Mouse (Mus musculus) kidney, postnatal 0 days (tissue): ENCODE data around the gene Olfr672. TPM values are rescaled to one million over a fixed set of nuclear protein-coding genes. Genes with fewer than 3 reads are reported as not detected.
"Not testable (repeated sequence)": the region's sequence is repeated elsewhere in the genome, so short reads cannot be mapped to it uniquely, and the experiment has no call there.

Source experiments
- ATAC-seq: fragments of 200-750 bp; cut with Nextera tagmentation; replicated peaks from 2 replicates; pipeline ENCODE4 v1.8.0; 2017; ENCODE audit warnings: low read depth, moderate number of reproducible peaks, moderate TSS enrichment, moderate library complexity; ENCODE audit not compliant: low FRiP score
- DNase-seq: peaks from one replicate; pipeline ENCODE4 v3.0.0-alpha.2; 2016; ENCODE audit warnings: low spot score
- H3K27ac ChIP-seq: fragments of 300-500 bp; sonication (generic); 2 replicates; pipeline ENCODE4 v1.5.1; 2014; ENCODE audit warnings: mild to moderate bottlenecking
- H3K27me3 ChIP-seq: fragments of 300-500 bp; sonication (generic); 2 replicates; pipeline ENCODE4 v1.6.1; 2014; ENCODE audit warnings: low read length, mixed read lengths; ENCODE audit not compliant: insufficient read depth
- H3K36me3 ChIP-seq: fragments of 300-500 bp; sonication (generic); 2 replicates; pipeline ENCODE4 v1.6.1; 2014; ENCODE audit warnings: low read length, mixed read lengths; ENCODE audit not compliant: insufficient read depth
- H3K4me1 ChIP-seq: fragments of 300-500 bp; sonication (generic); replicated peaks from 2 replicates; pipeline ENCODE4 v1.6.1; 2014; ENCODE audit warnings: antibody characterized with exemption, low read length, mixed read lengths; ENCODE audit not compliant: insufficient read depth
- H3K4me2 ChIP-seq: fragments of 300-500 bp; sonication (generic); 2 replicates; pipeline ENCODE4 v1.6.1; 2014; ENCODE audit warnings: mild to moderate bottlenecking, low read length, moderate library complexity, mixed read lengths
- H3K4me3 ChIP-seq: fragments of 300-500 bp; sonication (generic); replicated peaks from 2 replicates; pipeline ENCODE4 v1.5.1; 2014; ENCODE audit warnings: low read depth, low read length
- H3K9ac ChIP-seq: fragments of 300-500 bp; sonication (generic); 2 replicates; pipeline ENCODE4 v1.6.1; 2014; ENCODE audit warnings: low read depth, low read length
- H3K9me3 ChIP-seq: fragments of 300-500 bp; sonication (generic); replicated peaks from 2 replicates; pipeline ENCODE4 v1.6.1; 2016; ENCODE audit warnings: low read length, inconsistent platforms, mixed read lengths
- CTCF ChIP-seq: IDR thresholded peaks from 2 replicates; pipeline ENCODE4 v1.5.1; 2016; ENCODE audit warnings: antibody characterized with exemption, low read depth, mild to moderate bottlenecking, moderate library complexity
- WGBS: fragments of 180-500 bp; shearing (Covaris S2); extraction: QIAGEN DNeasy Blood & Tissue Kit; methylation state at CpG from one replicate; pipeline ENCODE4 v1.1.7; 2014; 5-methylcytosine and 5-hydroxymethylcytosine counted together
- polyA plus RNA-seq: library from polyadenylated mRNA; unstranded; fragments of >200 nt; fragmentation: Nextera tagmentation; extraction: Ambion mirVana; gene quantifications from 2 replicates; pipeline ENCODE4 v1.2.1, GENCODE M21; 2015

The Olfr672 gene
- not detected in 2 replicates for polyA plus RNA-seq

GRCm38 (mm10) chr7:105001929-105002328 is at the start of gene Olfr672:
Gene Olfr672, minus strand, starts transcription at chr7:105002029.
- no peak for TF ChIP-seq CTCF
- no peak within 1 kb of the TSS for H3K4me2 ChIP-seq
- H3K27ac ChIP-seq = no peak within 1 kb of the TSS
- no peaks in the 10 kb centered on the region for H3K4me1 ChIP-seq
- H3K9ac ChIP-seq = no peak within 1 kb of the TSS
- H3K9me3 ChIP-seq = no peaks in the 10 kb centered on the region
- no peak within 1 kb of the TSS for H3K4me3 ChIP-seq
- DNase-seq = no peak
- no peaks in the 10 kb centered on the region for H3K36me3 ChIP-seq
- H3K27me3 ChIP-seq = no peaks in the 10 kb centered on the region
- ATAC-seq = no peak

- not testable (repeated sequence) for H3K36me3 ChIP-seq, H3K4me3 ChIP-seq, H3K9ac ChIP-seq, H3K27ac ChIP-seq, H3K4me1 ChIP-seq, H3K27me3 ChIP-seq, ATAC-seq, H3K4me2 ChIP-seq, H3K9me3 ChIP-seq, DNase-seq
- TF ChIP-seq CTCF = peak; percentile 6; the same call in 1 of the 2 replicates
- WGBS = 54% methylated on average over 5 of the region's 5 CpGs
Measured at GRCm38 (mm10) chr7:105033836-105034235, 32.0 kb upstream of the Olfr672 start.

GRCm38 (mm10) chr7:105032398-105032797 is 30.6 kb upstream of the Olfr672 start, which contains the start of gene Olfr676:
Gene Olfr676, plus strand, starts transcription at chr7:105032698.
- TF ChIP-seq CTCF = no peak

GRCm38 (mm10) chr7:105028360-105028759 is 26.5 kb upstream of the Olfr672 start, which contains the start of gene Olfr675:
Gene Olfr675, minus strand, starts transcription at chr7:105028460.
- no peaks in the 10 kb centered on the region for H3K36me3 ChIP-seq
- no peak for DNase-seq
- no peaks in the 10 kb centered on the region for H3K27me3 ChIP-seq

More at GRCm38 (mm10) chr7:105032398-105032797, 30.6 kb upstream of the Olfr672 start, which contains the start of gene Olfr676:
- Histone ChIP-seq H3K36me3 (no peaks in the 10 kb centered on the region), H3K27me3 (no peaks in the 10 kb centered on the region), H3K4me2 (no peak within 1 kb of the TSS), H3K4me1 (no peaks in the 10 kb centered on the region), H3K27ac (no peak within 1 kb of the TSS), H3K9ac (no peak within 1 kb of the TSS), H3K4me3 (no peak within 1 kb of the TSS), H3K9me3 (no peaks in the 10 kb centered on the region)
- DNase-seq = no peak
- no peak for ATAC-seq

GRCm38 (mm10) chr7:105022530-105022929 is 20.7 kb upstream of the Olfr672 start:
- ATAC-seq (no peak), DNase-seq (no peak)
- H3K27me3 ChIP-seq = no peaks in the 10 kb centered on the region
- TF ChIP-seq CTCF = peak; percentile 24; the same call in 1 of the 2 replicates
- H3K9me3 ChIP-seq = no peaks in the 10 kb centered on the region
- no peak overlapping the region for H3K27ac ChIP-seq
- H3K4me2 ChIP-seq = no peak overlapping the region
- H3K4me1 ChIP-seq = no peaks in the 10 kb centered on the region
- WGBS = 94% methylated on average over 1 of the region's 1 CpGs
- no peak overlapping the region for H3K9ac ChIP-seq
- H3K36me3 ChIP-seq = no peaks in the 10 kb centered on the region
- H3K4me3 ChIP-seq = no peak overlapping the region

More at GRCm38 (mm10) chr7:105028360-105028759, 26.5 kb upstream of the Olfr672 start, which contains the start of gene Olfr675:
- WGBS = 64% methylated on average over 1 of the region's 1 CpGs
- Histone ChIP-seq H3K9ac (no peak within 1 kb of the TSS), H3K4me1 (no peaks in the 10 kb centered on the region), H3K9me3 (no peaks in the 10 kb centered on the region), H3K27ac (no peak within 1 kb of the TSS), H3K4me3 (no peak within 1 kb of the TSS), H3K4me2 (no peak within 1 kb of the TSS)
- no peak for ATAC-seq
- no peak for TF ChIP-seq CTCF

- no peak for TF ChIP-seq CTCF
- H3K36me3 ChIP-seq = no peaks in the 10 kb centered on the region
- H3K4me3 ChIP-seq = no peak within 1 kb of the TSS
- H3K27me3 ChIP-seq = no peaks in the 10 kb centered on the region
- no peaks in the 10 kb centered on the region for H3K4me1 ChIP-seq
- no peak for DNase-seq
- H3K4me2 ChIP-seq = no peak within 1 kb of the TSS
- H3K9ac ChIP-seq = no peak within 1 kb of the TSS
- 68% methylated on average over 1 of the region's 1 CpGs for WGBS
- H3K9me3 ChIP-seq = no peaks in the 10 kb centered on the region
- ATAC-seq = no peak
- H3K27ac ChIP-seq = no peak within 1 kb of the TSS
Measured at GRCm38 (mm10) chr7:104979026-104979425, 22.8 kb downstream of the Olfr672 start, which contains the start of gene Olfr671. Gene Olfr671, minus strand, starts transcription at chr7:104979126.

GRCm38 (mm10) chr7:104972507-104972906 is 29.3 kb downstream of the Olfr672 start:
- H3K9ac ChIP-seq, H3K4me1 ChIP-seq, H3K27me3 ChIP-seq, DNase-seq, H3K4me2 ChIP-seq, ATAC-seq, H3K9me3 ChIP-seq, H3K4me3 ChIP-seq, H3K36me3 ChIP-seq, H3K27ac ChIP-seq: not testable (repeated sequence)
- 63% methylated on average over 2 of the region's 2 CpGs for WGBS
